Mouse (Mus musculus) cerebellum, adult 9-11 months (tissue): Measurements from ENCODE around the gene Kirrel2.

Experiments used
- DNase-seq: peaks from one replicate; pipeline ENCODE4 v3.0.0; 2022

Gene Kirrel2

DNA sequence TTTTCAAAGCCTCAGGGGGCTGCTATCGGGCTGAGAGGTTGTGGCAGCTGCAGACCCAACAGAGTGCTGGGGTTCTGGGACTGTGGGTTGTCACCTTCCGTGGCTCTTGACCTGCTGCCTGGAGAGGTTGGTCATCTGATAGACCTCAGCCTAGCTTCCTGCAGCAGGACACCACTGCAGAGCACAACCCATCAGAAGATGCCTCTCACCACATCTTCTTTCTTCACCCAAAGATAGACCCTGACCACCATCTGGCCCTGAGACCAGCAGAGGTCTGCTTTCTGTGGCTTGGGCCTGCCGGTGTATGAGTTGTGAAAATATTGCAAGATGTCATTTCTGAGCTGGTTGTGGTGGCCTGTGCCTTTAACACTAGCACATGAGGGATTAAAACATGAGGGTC lies 46.5 kb downstream of the Kirrel2 start:
- DNase-seq = no peak

DNA sequence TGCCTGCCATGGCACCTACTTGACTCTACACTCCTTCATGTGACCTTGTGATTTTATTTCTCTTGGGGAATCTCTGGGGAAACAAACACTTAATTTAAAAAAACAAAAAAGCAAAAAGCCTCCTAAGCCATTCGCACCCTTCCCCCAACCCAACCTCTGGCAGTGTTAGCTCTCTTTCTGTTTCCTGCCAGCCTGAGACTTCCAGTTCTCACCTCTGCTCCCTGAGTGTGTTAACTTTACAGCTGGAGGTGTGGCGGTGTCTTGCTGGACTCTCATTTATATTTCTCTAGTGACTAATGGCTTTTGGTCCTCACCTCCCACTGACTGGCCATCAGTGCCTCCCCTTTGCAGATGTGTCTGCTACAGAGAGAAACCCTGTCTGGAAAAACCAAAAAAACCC lies 47.7 kb downstream of the Kirrel2 start:
- no peak for DNase-seq

DNA sequence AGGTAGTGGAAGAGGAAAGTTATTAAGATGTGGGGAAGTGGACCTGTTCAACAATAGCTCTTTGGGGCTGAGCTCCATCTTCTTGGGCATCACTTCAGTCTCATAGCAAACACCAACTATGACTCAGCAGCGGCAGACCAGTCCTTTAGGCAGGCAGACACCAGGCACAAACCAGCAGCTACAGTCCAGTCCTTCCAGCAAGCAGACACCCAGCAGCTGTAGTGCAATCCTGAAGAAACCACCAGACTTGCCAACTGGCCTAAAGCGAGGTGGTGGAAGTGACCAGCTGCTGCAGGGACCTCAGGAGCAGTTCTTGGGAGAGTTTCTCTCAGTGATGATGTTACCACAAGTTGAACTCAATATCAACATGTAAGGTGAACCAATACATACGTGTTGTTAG lies 48.9 kb downstream of the Kirrel2 start:
- no peak for DNase-seq

DNA sequence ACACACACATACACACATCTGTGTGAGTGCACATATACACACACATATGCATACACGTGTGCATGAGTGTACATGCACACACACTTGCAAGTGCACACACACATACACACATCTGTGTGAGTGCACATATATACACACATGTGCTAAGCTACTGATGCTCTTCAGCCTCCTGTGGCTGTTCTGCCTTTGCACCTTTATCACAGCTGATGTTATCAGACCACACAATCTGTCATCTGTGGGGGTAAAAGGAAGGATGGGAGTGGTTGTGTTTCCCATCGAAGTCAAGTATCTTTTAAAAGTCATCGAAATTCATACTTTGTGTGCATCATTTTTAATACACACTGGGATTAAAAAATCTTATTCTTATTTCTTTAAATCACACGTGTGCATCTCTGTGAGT lies 55.1 kb downstream of the Kirrel2 start:
- no peak for DNase-seq

DNA sequence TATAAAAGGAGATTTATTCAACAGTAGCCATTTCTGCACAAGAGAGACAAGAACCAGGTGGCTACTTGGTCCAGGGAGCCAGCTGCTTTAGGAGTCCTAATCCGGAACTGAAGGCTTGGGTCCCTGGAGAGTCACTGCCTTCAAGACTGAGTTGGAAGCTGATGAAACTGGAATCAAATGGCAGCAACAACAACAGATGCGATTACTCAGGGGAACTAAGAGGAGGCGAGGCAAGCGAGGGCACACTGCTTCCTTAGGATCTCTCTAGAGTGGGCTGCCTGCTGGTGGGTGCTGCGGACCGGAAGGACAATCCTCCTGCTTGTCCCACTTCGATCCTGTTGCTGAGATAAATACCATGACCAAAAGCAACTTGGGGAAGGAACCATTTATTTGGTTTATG lies 57.8 kb downstream of the Kirrel2 start:
- no peak for DNase-seq
